Mouse (Mus musculus): ENCODE measurements around the gene Ubtd1.

DNA sequence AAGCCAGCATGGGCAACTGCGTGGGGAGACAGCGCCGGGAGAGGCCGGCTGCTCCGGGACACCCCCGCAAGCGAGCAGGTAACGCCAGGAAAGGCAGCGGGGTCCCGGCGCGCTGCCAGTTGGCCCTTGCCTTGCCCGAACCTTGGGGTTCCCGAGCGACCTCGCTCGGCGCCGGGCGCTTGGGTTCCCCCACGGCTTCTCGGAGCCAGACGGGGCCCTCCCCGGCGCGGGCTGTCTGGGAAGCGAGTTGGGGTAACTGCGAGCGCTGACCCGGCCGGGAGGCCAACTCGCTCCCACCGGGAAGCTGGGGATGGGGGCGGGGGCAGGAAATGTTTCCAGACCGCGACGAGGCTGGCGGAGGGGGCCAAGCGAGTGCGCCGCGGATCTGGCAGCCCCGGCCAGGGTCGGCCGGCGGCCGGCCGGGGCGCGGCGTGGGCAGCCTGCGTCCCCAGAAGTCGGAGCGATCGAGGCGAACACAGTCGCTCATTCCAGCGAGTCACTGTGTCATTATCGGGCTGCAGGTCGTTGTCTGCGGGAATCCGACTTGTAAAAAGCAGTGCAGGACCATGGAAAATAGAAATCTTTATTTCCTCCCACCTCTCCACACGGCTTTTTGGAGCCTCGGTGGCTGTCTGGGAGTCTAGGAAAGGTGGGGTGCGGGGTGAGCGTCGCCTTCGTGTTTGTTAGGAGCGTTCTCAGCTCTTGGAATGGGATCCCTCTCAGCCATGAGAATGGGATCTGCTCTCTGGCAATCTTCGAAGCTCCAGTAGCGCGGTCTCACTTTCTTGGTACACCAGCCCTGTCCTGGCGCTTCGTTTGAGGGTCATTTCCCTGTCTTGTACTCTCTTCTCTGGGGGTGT, 598 bp downstream of the Ubtd1 start:
- TF ChIP-seq CTCF (IDR thresholded peaks at IDR 0.05), result no peak
- TF ChIP-seq EP300 (IDR thresholded peaks at IDR 0.05), result no peak
